Mouse (Mus musculus): Measurements from ENCODE around the gene Gm9844.
"Not testable (repeated sequence)": the region's sequence is repeated elsewhere in the genome, so short reads cannot be mapped to it uniquely, and the experiment has no call there.

Gene Gm9844

GRCm38 (mm10) chr7:24869532-24870165, 7.6 kb downstream of the Gm9844 start, which contains the start of the genes Lypd4 and Dmrtc2:
Gene Lypd4, minus strand, starts transcription at chr7:24869941.
Gene Dmrtc2, plus strand, starts transcription at chr7:24870057.
- no peak for DNase-seq (ENCODE audit: low spot score)

DNA sequence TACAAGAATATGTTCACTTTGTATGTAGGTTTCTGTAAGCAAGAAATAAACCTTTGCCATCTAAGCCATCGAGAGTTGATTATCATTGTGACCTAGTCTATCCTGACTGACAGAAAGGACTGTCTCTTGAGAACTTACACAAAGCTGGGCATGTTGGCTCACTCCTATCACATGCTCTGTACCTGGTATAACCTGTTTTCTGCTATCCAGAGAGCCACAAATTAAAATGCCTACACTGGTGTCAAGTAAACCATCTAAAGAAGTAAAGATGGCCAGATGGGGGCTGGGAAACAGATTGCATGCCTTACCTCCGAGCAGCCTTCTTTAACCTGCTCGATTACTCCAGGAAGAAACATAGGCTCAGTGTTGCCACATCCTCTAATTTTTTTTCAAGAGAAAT, 15.6 kb downstream of the Gm9844 start:
- DNase-seq (ENCODE audit: low spot score) = no peak

GRCm38 (mm10) chr7:24879620-24880019, 17.6 kb downstream of the Gm9844 start:
- no peak for DNase-seq (ENCODE audit: low spot score)

DNA sequence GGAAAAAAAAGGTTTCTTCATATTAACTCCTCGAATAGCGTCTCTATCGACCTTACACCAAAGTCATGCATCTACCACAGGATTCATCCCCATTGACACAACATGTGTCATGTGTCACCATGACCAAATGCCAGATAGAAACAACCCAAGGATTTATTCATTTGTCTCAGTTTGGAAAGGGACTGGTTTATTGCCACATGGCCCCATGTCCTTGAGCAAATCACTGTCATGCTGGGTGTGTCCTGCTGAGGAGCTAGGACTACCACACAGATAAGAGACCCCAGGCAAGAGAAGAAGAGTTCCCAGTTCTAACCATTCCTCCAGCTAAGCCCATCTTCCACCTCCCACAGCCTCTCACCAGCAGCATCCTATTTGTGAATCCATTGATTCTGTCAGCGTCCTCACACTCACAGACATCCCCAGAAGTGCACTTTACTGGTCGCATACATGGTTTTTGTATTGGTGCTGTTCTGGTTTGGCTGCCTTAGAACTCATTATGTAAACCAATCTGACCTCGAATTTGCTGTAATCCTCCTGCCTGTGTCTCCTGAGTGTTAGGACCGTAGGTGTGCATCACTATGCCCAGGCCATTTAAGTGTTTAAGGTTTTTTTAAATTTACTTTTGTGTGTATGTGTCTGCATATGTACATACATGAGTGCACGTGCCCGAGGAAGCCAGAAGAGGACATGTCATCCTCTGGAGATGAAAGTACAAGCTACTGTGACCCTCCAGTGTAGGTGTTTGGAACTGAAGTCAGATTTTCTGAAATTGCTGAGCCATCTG, 20.6 kb downstream of the Gm9844 start:
- no peak for DNase-seq (ENCODE audit: low spot score)

GRCm38 (mm10) chr7:24883896-24884692, 22.1 kb downstream of the Gm9844 start, which contains the start of gene Rps19:
Gene Rps19, plus strand, starts transcription at chr7:24884371.
- DNase-seq (ENCODE audit: low spot score) = peak; percentile 94

DNA sequence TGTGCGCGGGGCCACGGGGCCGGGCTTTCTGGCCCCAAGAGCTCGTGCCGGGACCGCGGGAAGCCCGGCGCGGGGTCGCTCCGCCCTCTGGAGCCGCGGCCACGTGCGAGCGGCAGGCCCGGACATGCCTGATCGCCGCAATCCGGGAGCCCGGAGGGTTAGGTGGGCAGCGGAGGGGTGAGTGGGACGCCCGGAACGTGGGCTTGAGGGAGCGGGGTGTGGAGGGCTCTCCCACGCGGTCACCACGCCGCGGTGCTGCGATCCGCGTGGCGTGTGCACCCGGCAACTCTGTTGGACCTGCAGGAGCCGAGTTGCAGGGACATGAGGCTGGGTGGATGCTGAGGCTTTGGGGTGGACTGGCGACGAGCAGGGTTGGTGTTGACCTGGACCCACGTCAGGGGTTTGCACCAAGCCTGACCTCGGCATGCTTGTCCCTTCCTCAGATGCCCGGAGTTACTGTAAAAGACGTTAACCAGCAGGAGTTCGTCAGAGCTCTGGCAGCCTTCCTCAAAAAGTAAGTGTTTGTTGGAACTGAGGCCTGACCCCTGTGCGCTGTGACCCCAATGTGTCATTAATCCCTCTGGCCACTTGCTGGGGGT, 22.8 kb downstream of the Gm9844 start:
- DNase-seq (ENCODE audit: low spot score) = no peak

DNA sequence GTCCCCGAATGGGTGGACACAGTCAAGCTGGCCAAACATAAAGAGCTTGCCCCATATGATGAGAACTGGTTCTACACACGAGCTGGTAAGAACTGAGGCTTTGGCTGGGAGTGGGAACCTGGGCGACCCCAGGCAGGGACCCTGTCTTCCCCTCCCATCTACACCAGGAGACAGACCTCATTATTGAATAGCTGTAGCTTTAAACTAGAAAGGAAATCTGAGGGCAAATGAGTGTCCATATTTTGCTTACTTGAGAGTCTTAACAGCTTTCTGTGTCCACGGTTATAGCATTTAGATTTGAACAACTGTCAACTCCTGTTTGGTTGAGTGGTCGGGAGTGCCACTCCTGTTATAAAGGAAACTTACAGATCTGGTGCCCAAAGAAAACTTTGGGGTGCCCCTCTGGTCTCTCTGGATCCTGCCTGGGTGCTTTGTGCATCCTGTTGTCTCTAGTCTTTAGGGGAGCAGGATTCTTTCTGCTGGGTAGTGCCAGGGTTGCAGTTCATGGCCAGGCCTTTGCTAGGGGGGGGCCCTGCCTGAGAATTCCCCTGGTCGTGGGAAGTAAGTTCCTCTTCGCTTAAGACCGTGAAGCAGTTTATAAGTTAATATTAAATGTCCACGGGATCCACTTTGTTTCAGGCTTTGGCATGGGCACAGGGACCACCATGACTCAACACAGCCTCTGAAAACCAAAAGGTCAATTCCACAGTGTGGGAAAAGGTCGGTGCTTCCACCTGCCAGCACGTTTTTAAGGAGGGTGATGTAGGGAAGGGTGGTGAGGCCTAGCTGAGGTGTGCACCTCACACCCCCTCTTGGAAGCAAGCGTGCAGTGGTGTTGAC, 23.7 kb downstream of the Gm9844 start:
- DNase-seq (ENCODE audit: low spot score) = no peak

DNA sequence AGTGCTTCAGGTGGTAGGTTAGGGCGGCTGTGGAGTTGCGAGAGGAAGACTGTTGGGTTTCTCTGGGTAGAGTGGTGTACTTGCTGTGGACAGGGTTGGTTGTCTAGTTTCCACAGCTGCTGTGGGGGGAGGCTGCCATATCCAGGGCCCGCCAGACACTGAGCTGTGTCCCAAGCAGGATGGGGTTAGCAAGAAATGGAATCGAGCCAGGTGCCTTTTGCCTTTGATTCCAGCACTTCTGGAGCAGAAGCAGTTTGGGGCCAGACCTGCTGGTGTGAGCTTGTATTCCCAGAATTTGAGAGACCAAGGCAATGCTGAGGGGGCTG, 24.3 kb downstream of the Gm9844 start:
- DNase-seq (ENCODE audit: low spot score) = no peak

DNA sequence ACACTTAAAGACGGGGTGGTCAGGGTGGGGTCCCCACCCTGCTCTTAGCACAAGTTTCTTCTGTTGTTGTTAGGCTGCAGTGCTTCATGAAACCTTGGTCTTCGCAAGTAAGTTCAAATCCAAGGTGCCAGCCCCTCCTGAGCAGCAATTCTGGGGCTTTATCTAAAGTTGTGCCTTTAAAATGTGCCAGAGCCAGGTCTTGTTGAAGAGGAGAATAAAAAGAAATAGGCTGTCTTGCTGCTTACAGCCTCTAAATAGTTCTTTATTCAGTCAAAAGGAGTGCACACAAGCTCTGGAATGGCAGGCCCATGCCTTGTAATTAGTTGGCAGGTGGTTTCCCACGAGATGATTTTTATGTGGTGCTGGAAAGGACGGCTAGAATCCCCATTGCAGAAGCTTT, 25.1 kb downstream of the Gm9844 start:
- DNase-seq (ENCODE audit: low spot score) = no peak

DNA sequence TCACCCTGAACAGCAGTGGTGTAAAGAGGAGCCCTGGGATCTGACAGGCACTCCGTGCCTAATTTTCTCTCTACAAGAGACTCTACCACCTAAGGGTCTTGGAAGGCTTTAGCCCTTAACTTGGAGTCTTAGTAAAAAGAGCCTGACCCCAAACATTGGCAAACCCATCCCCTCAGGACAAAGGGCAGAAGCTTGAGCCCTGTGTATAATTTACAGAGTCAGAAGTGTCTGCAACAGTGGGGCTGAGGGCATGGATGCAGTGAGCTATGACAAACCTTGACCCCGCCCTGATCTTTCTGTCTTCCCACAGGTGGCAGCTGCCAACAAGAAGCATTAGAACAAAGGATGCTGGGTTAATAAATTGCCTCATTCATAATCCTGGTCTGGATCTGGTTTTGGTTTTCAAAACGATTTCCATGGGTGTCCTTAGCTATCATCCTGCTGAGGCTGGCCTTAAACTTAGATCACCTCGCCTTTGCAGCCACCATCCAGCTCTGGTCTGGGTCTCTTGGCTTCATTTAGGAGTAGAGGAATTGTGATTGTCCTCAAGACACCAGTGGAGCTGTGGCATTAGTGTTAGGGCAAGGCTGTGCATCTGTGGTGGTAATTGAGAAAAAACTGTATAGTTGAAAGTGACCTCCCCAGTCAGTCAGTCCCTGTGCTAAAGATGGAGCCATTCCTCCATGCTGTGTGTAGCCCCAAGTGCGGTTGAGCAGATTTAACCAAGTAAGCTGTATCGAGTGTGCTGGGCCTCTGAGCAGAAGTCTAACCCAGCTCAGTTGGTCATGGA, 27.6 kb downstream of the Gm9844 start:
- DNase-seq (ENCODE audit: low spot score) = no peak

GRCm38 (mm10) chr7:24890281-24891216, 28.5 kb downstream of the Gm9844 start:
- DNase-seq (ENCODE audit: low spot score) = no peak

GRCm38 (mm10) chr7:24891241-24892124, 29.5 kb downstream of the Gm9844 start:
- DNase-seq (ENCODE audit: low spot score) = no peak

DNA sequence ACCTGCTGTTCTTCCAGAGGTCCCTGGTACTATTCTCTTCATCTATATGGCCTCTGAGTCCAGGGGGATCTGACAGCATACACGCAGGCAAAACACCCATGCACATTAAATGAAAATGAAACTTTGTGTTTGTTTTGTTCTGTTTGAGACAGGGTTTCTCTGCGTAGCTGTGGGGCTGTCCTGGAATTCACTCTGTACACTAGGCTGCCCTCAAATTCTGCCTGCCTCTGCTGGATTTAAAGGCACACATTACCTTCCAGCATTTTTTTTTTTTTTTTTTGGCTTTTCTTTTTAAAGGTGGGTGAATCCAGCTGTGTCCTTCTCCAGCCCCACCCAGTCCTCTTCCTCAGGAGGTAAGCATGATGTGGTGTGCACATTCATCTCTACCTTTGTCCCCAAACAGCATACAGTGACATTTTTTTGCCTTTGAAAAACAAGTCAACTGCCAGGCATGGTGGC, 30.1 kb downstream of the Gm9844 start:
- DNase-seq (ENCODE audit: low spot score) = no peak

- not testable (repeated sequence) for DNase-seq (ENCODE audit: low spot score)
These were observed 33.7 kb downstream of the Gm9844 start for GRCm38 (mm10) chr7:24895749-24896148.

- DNase-seq (ENCODE audit: low spot score) = no peak
These were observed 34.3 kb downstream of the Gm9844 start for GRCm38 (mm10) chr7:24896269-24896668.

DNA sequence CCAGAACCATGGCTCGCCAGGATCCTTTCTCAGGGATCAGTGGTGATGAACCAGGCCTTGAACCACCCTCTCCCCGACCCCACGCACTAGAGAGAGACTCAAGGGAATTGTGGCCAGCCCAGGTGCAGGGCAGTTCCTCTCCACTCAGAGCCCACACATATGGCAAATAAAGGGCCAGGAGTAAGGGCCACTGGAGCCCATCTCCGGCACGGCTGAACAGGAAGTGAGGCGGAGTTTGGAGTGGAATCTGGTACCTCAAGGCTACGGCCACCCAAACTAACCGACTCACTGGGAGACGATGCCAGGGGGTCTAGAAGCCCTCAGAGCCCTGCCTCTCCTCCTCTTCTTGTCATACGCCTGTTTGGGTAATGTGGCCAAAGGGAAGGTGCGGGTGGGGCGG, 35.2 kb downstream of the Gm9844 start, which contains the start of gene Cd79a:
TSS of gene Cd79a (plus strand) at position 158 of the 400 bp plus-strand sequence.
- DNase-seq (ENCODE audit: low spot score) = no peak

DNA sequence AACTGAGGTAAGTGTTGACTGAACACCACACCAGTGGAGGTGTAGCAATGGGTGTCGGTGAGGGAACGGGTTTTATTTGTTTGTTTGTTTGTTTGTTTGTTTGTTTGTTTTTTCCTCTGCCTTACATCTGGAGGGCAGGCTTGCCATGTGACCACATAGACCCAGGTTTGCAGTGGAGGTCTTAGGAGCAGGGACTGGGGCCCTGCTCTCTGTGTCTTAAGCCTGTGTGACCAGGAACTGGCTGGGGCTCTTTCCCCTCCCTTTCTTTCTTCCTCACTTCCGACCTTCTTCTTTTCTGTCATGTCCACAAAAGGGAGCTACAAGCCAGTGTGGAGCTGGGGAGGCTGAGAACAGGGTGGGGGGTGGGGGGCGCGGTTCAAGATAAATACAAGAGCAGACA, 35.9 kb downstream of the Gm9844 start:
- DNase-seq (ENCODE audit: low spot score) = no peak

- DNase-seq (ENCODE audit: low spot score) = no peak
These were observed 39.1 kb downstream of the Gm9844 start for GRCm38 (mm10) chr7:24901114-24901513.
